Mouse (Mus musculus): ENCODE measurements around the gene Spen. TPM values are rescaled to one million over a fixed set of nuclear protein-coding genes. Genes with fewer than 3 reads are reported as not detected.

The Spen gene
- total RNA-seq (2014; rRNA removed) (21.7 and 24.7 TPM in 2 replicates), polyA plus RNA-seq (2015; fragmentation: Nextera tagmentation; extraction: Ambion mirVana) (6.0 and 10.7 TPM in 2 replicates)

DNA sequence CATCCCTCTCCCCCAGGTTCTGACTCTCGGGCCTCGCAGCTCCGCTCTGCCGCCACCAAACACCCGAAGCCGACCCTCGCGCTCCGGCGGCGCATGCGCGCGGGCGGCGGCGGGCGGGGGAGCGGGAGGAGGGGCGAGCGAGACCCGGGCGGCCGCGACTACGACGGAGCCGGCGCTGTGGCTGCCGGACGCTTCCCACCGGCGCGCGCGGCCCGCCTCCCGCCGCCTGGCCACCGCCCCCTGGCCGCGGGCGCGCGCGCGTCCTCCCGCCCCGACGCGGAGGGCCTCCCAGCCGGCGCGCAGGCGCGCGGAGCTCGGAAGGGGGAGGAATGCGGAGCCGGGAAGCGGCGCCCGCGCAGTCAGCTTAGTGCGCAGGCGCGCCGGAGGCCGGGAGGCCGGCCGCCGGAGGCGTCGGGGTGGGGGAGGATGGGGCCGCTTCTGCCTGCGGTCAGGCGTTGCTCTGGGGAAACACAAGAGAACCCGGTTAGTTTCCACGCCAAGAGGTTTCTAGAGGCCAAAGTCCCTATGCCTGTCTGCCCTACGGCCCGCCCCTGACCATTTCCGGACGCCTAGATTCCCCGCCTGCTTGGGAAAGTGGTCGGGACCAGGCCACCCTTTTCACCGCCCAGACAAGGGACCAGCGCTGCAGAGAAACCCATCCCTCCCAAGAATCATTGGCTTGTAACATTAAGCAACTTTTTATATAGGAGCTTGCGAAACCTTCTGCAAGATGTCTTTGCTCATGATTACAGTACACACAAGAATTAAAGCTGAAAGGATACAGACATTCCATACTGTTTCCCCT is at the start of gene Spen:
TSS of gene Spen (minus strand) at position 190 of the 805 bp plus-strand sequence.
- Histone ChIP-seq H3K4me1 (ENCODE audit: insufficient read depth) (peaks cover 19% of the 10 kb centered on the region), H3K27me3 (ENCODE audit: insufficient read depth, low read length) (no peaks in the 10 kb centered on the region), H3K36me3 (ENCODE audit: insufficient read depth) (no peaks in the 10 kb centered on the region), H3K27ac (ENCODE audit: low read depth, low read length) (peak within 1 kb of the TSS; percentile 96), H3K4me3 (ENCODE audit: low read depth, low read length) (peak within 1 kb of the TSS; percentile 89), H3K4me2 (ENCODE audit: low read depth) (peak within 1 kb of the TSS; percentile 82), H3K9ac (peak within 1 kb of the TSS; percentile 90), H3K9me3 (ENCODE audit: low read length) (no peaks in the 10 kb centered on the region)
- 1% methylated on average over 79 of the region's 88 CpGs for WGBS
- TF ChIP-seq CTCF (IDR thresholded peaks at IDR 0.05; ENCODE audit: low read depth) = no peak
- ATAC-seq (peak; percentile 81), DNase-seq (peak; percentile 98)

GRCm38 (mm10) chr4:141583919-141584318 is 45.5 kb upstream of the Spen start:
- no peaks in the 10 kb centered on the region for H3K27me3 ChIP-seq (ENCODE audit: insufficient read depth, low read length)
- DNase-seq (no peak), ATAC-seq (no peak)
- H3K4me2 ChIP-seq (ENCODE audit: low read depth) = no peak overlapping the region
- H3K4me1 ChIP-seq (ENCODE audit: insufficient read depth) = no peaks in the 10 kb centered on the region
- no peaks in the 10 kb centered on the region for H3K9me3 ChIP-seq (ENCODE audit: low read length)
- H3K27ac ChIP-seq (ENCODE audit: low read depth, low read length) = no peak overlapping the region
- WGBS = 95% methylated on average over 8 of the region's 8 CpGs
- H3K9ac ChIP-seq = no peak overlapping the region
- no peak for TF ChIP-seq CTCF (IDR thresholded peaks at IDR 0.05; ENCODE audit: low read depth)
- no peak overlapping the region for H3K4me3 ChIP-seq (ENCODE audit: low read depth, low read length)
- H3K36me3 ChIP-seq (ENCODE audit: insufficient read depth) = no peaks in the 10 kb centered on the region

- 82% methylated on average over 13 of the region's 13 CpGs for WGBS
- no peak overlapping the region for H3K27ac ChIP-seq (ENCODE audit: low read depth, low read length)
- no peaks in the 10 kb centered on the region for H3K9me3 ChIP-seq (ENCODE audit: low read length)
- no peak for TF ChIP-seq CTCF (IDR thresholded peaks at IDR 0.05; ENCODE audit: low read depth)
- H3K4me3 ChIP-seq (ENCODE audit: low read depth, low read length) = no peak overlapping the region
- no peaks in the 10 kb centered on the region for H3K27me3 ChIP-seq (ENCODE audit: insufficient read depth, low read length)
- H3K36me3 ChIP-seq (ENCODE audit: insufficient read depth) = no peaks in the 10 kb centered on the region
- H3K4me1 ChIP-seq (ENCODE audit: insufficient read depth) = no peaks in the 10 kb centered on the region
- no peak for DNase-seq
- no peak overlapping the region for H3K4me2 ChIP-seq (ENCODE audit: low read depth)
- no peak overlapping the region for H3K9ac ChIP-seq
- ATAC-seq = no peak
Measured at GRCm38 (mm10) chr4:141581051-141581450, 42.7 kb upstream of the Spen start.

DNA sequence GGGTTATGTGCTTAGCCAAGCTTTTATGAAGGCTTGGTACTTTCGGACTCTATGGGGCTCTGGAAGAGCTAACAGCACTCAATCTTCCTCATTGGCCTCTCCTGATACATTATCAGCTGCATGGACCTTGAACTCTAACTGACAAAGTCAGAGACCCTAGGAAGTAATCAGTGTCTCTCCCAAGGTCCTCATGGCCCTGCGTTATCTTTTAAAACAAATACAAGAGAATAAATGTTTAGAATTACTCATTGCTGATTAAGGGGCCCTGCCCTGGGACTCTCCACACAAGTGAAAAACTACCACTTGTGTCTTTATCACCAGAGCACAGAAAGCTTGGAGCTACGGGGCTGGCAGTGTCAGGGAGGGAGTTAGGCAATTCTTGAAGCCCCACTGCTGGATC is 40.4 kb upstream of the Spen start:
- H3K9me3 ChIP-seq (ENCODE audit: low read length) = no peaks in the 10 kb centered on the region
- no peaks in the 10 kb centered on the region for H3K27me3 ChIP-seq (ENCODE audit: insufficient read depth, low read length)
- H3K4me1 ChIP-seq (ENCODE audit: insufficient read depth) = no peaks in the 10 kb centered on the region
- WGBS = 78% methylated on average over 3 of the region's 3 CpGs
- ATAC-seq (no peak), DNase-seq (no peak)
- H3K36me3 ChIP-seq (ENCODE audit: insufficient read depth) = no peaks in the 10 kb centered on the region
- H3K27ac ChIP-seq (ENCODE audit: low read depth, low read length) = no peak overlapping the region
- no peak overlapping the region for H3K9ac ChIP-seq
- H3K4me3 ChIP-seq (ENCODE audit: low read depth, low read length) = no peak overlapping the region
- TF ChIP-seq CTCF (IDR thresholded peaks at IDR 0.05; ENCODE audit: low read depth) = no peak
- no peak overlapping the region for H3K4me2 ChIP-seq (ENCODE audit: low read depth)

GRCm38 (mm10) chr4:141576877-141577276 is 38.5 kb upstream of the Spen start:
- no peak overlapping the region for H3K27ac ChIP-seq (ENCODE audit: low read depth, low read length)
- no peak overlapping the region for H3K9ac ChIP-seq
- DNase-seq = no peak
- H3K4me3 ChIP-seq (ENCODE audit: low read depth, low read length) = no peak overlapping the region
- H3K4me2 ChIP-seq (ENCODE audit: low read depth) = no peak overlapping the region
- peak; percentile 33 for TF ChIP-seq CTCF (IDR thresholded peaks at IDR 0.05; ENCODE audit: low read depth)
- H3K9me3 ChIP-seq (ENCODE audit: low read length) = no peaks in the 10 kb centered on the region
- no peaks in the 10 kb centered on the region for H3K27me3 ChIP-seq (ENCODE audit: insufficient read depth, low read length)
- H3K36me3 ChIP-seq (ENCODE audit: insufficient read depth) = no peaks in the 10 kb centered on the region
- ATAC-seq = no peak
- 93% methylated on average over 7 of the region's 7 CpGs for WGBS
- no peaks in the 10 kb centered on the region for H3K4me1 ChIP-seq (ENCODE audit: insufficient read depth)

- DNase-seq = no peak
- Histone ChIP-seq H3K9me3 (ENCODE audit: low read length) (no peaks in the 10 kb centered on the region), H3K36me3 (ENCODE audit: insufficient read depth) (no peaks in the 10 kb centered on the region), H3K9ac (no peak overlapping the region), H3K27me3 (ENCODE audit: insufficient read depth, low read length) (no peaks in the 10 kb centered on the region), H3K4me2 (ENCODE audit: low read depth) (no peak overlapping the region), H3K4me1 (ENCODE audit: insufficient read depth) (no peaks in the 10 kb centered on the region), H3K4me3 (ENCODE audit: low read depth, low read length) (no peak overlapping the region), H3K27ac (ENCODE audit: low read depth, low read length) (no peak overlapping the region)
- TF ChIP-seq CTCF (IDR thresholded peaks at IDR 0.05; ENCODE audit: low read depth) = no peak
- WGBS = 86% methylated on average over 11 of the region's 11 CpGs
- no peak for ATAC-seq
Measured at GRCm38 (mm10) chr4:141576404-141576803, 38.0 kb upstream of the Spen start.
